Mouse (Mus musculus) limb, embryonic 14.5 days (tissue): Measurements from ENCODE around the gene Spz1. TPM values are rescaled to one million over a fixed set of nuclear protein-coding genes. Genes with fewer than 3 reads are reported as not detected.
A peak's percentile ranks its signal among the peaks of the same experiment; 100 is the strongest.

Source experiments
- ATAC-seq: fragments of 200-750 bp; cut with Nextera tagmentation; 2 replicates; pipeline ENCODE4 v1.8.0; 2017; ENCODE audit warnings: low read depth, moderate number of reproducible peaks, moderate TSS enrichment; ENCODE audit not compliant: low FRiP score
- DNase-seq: peaks from one replicate; pipeline ENCODE4 v3.0.0-alpha.2; 2015; ENCODE audit warnings: low spot score
- H3K27ac ChIP-seq: fragments of 300-500 bp; sonication (generic); replicated peaks from 2 replicates; pipeline ENCODE4 v1.5.1; 2014; ENCODE audit warnings: low read depth, mild to moderate bottlenecking, low read length, moderate library complexity, mixed read lengths
- H3K27me3 ChIP-seq: fragments of 300-500 bp; sonication (generic); 2 replicates; pipeline ENCODE4 v1.6.1; 2014; ENCODE audit warnings: low read length, mixed read lengths; ENCODE audit not compliant: control insufficient read depth, insufficient read depth
- H3K36me3 ChIP-seq: fragments of 300-500 bp; sonication (generic); 2 replicates; pipeline ENCODE4 v1.6.1; 2014; ENCODE audit warnings: mild to moderate bottlenecking, low read length, moderate library complexity, mixed read lengths; ENCODE audit not compliant: control insufficient read depth, insufficient read depth
- H3K4me1 ChIP-seq: fragments of 300-500 bp; sonication (generic); 2 replicates; pipeline ENCODE4 v1.6.1; 2014; ENCODE audit warnings: antibody characterized with exemption, low read length, mixed read lengths; ENCODE audit not compliant: control insufficient read depth, insufficient read depth
- H3K4me2 ChIP-seq: fragments of 300-500 bp; sonication (generic); replicated peaks from 2 replicates; pipeline ENCODE4 v1.6.1; 2014; ENCODE audit warnings: low read depth, mild to moderate bottlenecking, low read length, moderate library complexity; ENCODE audit not compliant: severe bottlenecking
- H3K4me3 ChIP-seq: fragments of 300-500 bp; sonication (generic); replicated peaks from 2 replicates; pipeline ENCODE4 v1.5.1; 2014; ENCODE audit warnings: low read length
- H3K9ac ChIP-seq: fragments of 300-500 bp; sonication (generic); 2 replicates; pipeline ENCODE4 v1.6.1; 2014; ENCODE audit warnings: mild to moderate bottlenecking, low read depth, low read length, moderate library complexity; ENCODE audit not compliant: severe bottlenecking
- H3K9me3 ChIP-seq: fragments of 300-500 bp; sonication (generic); 2 replicates; pipeline ENCODE4 v1.6.1; 2016; ENCODE audit warnings: low read length; ENCODE audit not compliant: control insufficient read depth
- POLR2A ChIP-seq: fragments of 200-500 bp; IDR thresholded peaks from 2 replicates; pipeline ENCODE4 v1.8.0; 2012; ENCODE audit warnings: inconsistent platforms, mild to moderate bottlenecking, moderate library complexity, borderline replicate concordance; ENCODE audit not compliant: insufficient read depth, insufficient read length; ENCODE audit errors: extremely low read depth
- WGBS: fragments of 180-500 bp; shearing (Covaris S2); extraction: QIAGEN DNeasy Blood & Tissue Kit; methylation state at CpG from one replicate; pipeline ENCODE4 v1.1.7; 2014; 5-methylcytosine and 5-hydroxymethylcytosine counted together
- polyA plus RNA-seq, 2 experiments: library from polyadenylated mRNA; depleted of rRNA in 1 of 2; stranded (reverse) in 1 of 2; unstranded in 1 of 2; fragments of >200 nt; fragmentation: Nextera tagmentation in 1 of 2; extraction: Ambion mirVana in 1 of 2; gene quantifications; 2 replicates each; pipeline versions ENCODE4 v1.2.1 to v1.2.3; 2012 to 2014

Gene Spz1
- polyA plus RNA-seq, 2 experiments, result not detected

- DNase-seq (peak; percentile 97), ATAC-seq (peak; percentile 95)
- peak within 1 kb of the TSS; percentile 86 for H3K9ac ChIP-seq
- no peaks in the 10 kb centered on the region for H3K9me3 ChIP-seq
- peak within 1 kb of the TSS; percentile 75 for H3K4me3 ChIP-seq
- H3K4me2 ChIP-seq, result peak within 1 kb of the TSS; percentile 56
- H3K36me3 ChIP-seq, result no peaks in the 10 kb centered on the region
- TF ChIP-seq POLR2A, result peak; percentile 94; the same call in 1 of the 2 replicates
- peaks cover 7% of the 10 kb centered on the region for H3K4me1 ChIP-seq
- WGBS, result under 1% methylated on average over 42 of the region's 46 CpGs
- no peaks in the 10 kb centered on the region for H3K27me3 ChIP-seq
- H3K27ac ChIP-seq, result peak within 1 kb of the TSS; percentile 87
Observed at GRCm38 (mm10) chr13:92530721-92531211, 45.2 kb downstream of the Spz1 start, which contains the start of gene Zfyve16. TSS of gene Zfyve16 (minus strand) at chr13:92530868.

GRCm38 (mm10) chr13:92529828-92530720 is 45.9 kb downstream of the Spz1 start:
- DNase-seq, result peak; percentile 36
- ATAC-seq, result peak; percentile 88
- 2% methylated on average over 42 of the region's 47 CpGs for WGBS

More at GRCm38 (mm10) chr13:92529828-92530720, 45.9 kb downstream of the Spz1 start:
- peak overlapping the region; percentile 87 for H3K27ac ChIP-seq
- no peaks in the 10 kb centered on the region for H3K27me3 ChIP-seq
- peaks cover 7% of the 10 kb centered on the region for H3K4me1 ChIP-seq
- H3K9ac ChIP-seq, result peak overlapping the region; percentile 86
- no peaks in the 10 kb centered on the region for H3K36me3 ChIP-seq
- peak overlapping the region; percentile 75 for H3K4me3 ChIP-seq
- no peaks in the 10 kb centered on the region for H3K9me3 ChIP-seq
- no peak for TF ChIP-seq POLR2A
- peak overlapping the region; percentile 56 for H3K4me2 ChIP-seq

Other genes with a start within 250 kb of the Spz1 start
- 8.0 and 10.9 TPM in 2 replicates for gene Dhfr, start 221.4 kb downstream of the Spz1 start, polyA plus RNA-seq (2012; rRNA removed)
- 11.7 and 12.7 TPM in 2 replicates for gene Dhfr, start 221.4 kb downstream of the Spz1 start, polyA plus RNA-seq (2014; fragmentation: Nextera tagmentation; extraction: Ambion mirVana)
- 18.9 and 26.2 TPM in 2 replicates for gene Msh3, start 221.2 kb downstream of the Spz1 start, polyA plus RNA-seq (2012; rRNA removed)
- gene Msh3, start 221.2 kb downstream of the Spz1 start, polyA plus RNA-seq (2014; fragmentation: Nextera tagmentation; extraction: Ambion mirVana), result 25.2 and 29.3 TPM in 2 replicates
- gene Ankrd34b, start 150.3 kb downstream of the Spz1 start, polyA plus RNA-seq (2012; rRNA removed), result 0.09 TPM in 2 replicates
- gene Ankrd34b, start 150.3 kb downstream of the Spz1 start, polyA plus RNA-seq (2014; fragmentation: Nextera tagmentation; extraction: Ambion mirVana), result 0.08 and 0.10 TPM in 2 replicates
- gene Fam151b, start 92.2 kb downstream of the Spz1 start, polyA plus RNA-seq (2012; rRNA removed), result 4.2 and 4.6 TPM in 2 replicates
- 0.22 and 0.43 TPM in 2 replicates for gene Fam151b, start 92.2 kb downstream of the Spz1 start, polyA plus RNA-seq (2014; fragmentation: Nextera tagmentation; extraction: Ambion mirVana)
- 14.4 and 15.4 TPM in 2 replicates for gene Zfyve16, start 45.3 kb downstream of the Spz1 start, polyA plus RNA-seq (2012; rRNA removed)
- gene Zfyve16, start 45.3 kb downstream of the Spz1 start, polyA plus RNA-seq (2014; fragmentation: Nextera tagmentation; extraction: Ambion mirVana), result 14.5 and 14.8 TPM in 2 replicates
- 25.9 and 31.2 TPM in 2 replicates for gene Serinc5, start 34.9 kb upstream of the Spz1 start, polyA plus RNA-seq (2012; rRNA removed)
- 10.9 and 13.8 TPM in 2 replicates for gene Serinc5, start 34.9 kb upstream of the Spz1 start, polyA plus RNA-seq (2014; fragmentation: Nextera tagmentation; extraction: Ambion mirVana)
- gene Thbs4, start 218.6 kb upstream of the Spz1 start, polyA plus RNA-seq (2012; rRNA removed), result 59.9 and 70.6 TPM in 2 replicates
- 32.0 and 38.3 TPM in 2 replicates for gene Thbs4, start 218.6 kb upstream of the Spz1 start, polyA plus RNA-seq (2014; fragmentation: Nextera tagmentation; extraction: Ambion mirVana)